Mouse (Mus musculus) heart, embryonic 12.5 days (tissue): ENCODE results near the gene Efhd2. TPM values are rescaled to one million over a fixed set of nuclear protein-coding genes. Genes with fewer than 3 reads are reported as not detected.

ENCODE experiments used
- ATAC-seq: fragments of 200-750 bp; cut with Nextera tagmentation; 2 replicates; pipeline ENCODE4 v1.8.0; 2017; ENCODE audit warnings: moderate TSS enrichment, moderate library complexity; ENCODE audit not compliant: insufficient number of reproducible peaks, low FRiP score
- H3K27ac ChIP-seq: fragments of 300-500 bp; sonication (generic); 2 replicates; pipeline ENCODE4 v1.5.1; 2016; ENCODE audit warnings: mild to moderate bottlenecking, moderate library complexity; ENCODE audit not compliant: poor library complexity, severe bottlenecking
- H3K27me3 ChIP-seq: fragments of 300-500 bp; sonication (generic); replicated peaks from 2 replicates; pipeline ENCODE4 v1.6.1; 2016; ENCODE audit warnings: mild to moderate bottlenecking, moderate library complexity
- H3K36me3 ChIP-seq: fragments of 300-500 bp; sonication (generic); 2 replicates; pipeline ENCODE4 v1.6.1; 2016; ENCODE audit warnings: mild to moderate bottlenecking, moderate library complexity
- H3K4me1 ChIP-seq: fragments of 300-500 bp; sonication (generic); replicated peaks from 2 replicates; pipeline ENCODE4 v1.6.1; 2016; ENCODE audit warnings: mild to moderate bottlenecking
- H3K4me2 ChIP-seq: fragments of 300-500 bp; sonication (generic); 2 replicates; pipeline ENCODE4 v1.6.1; 2016; ENCODE audit warnings: mild to moderate bottlenecking, moderate library complexity
- H3K4me3 ChIP-seq: fragments of 300-500 bp; sonication (generic); 2 replicates; pipeline ENCODE4 v1.5.1; 2016; ENCODE audit warnings: mild to moderate bottlenecking
- H3K9ac ChIP-seq: fragments of 300-500 bp; sonication (generic); 2 replicates; pipeline ENCODE4 v1.6.1; 2016; ENCODE audit warnings: mild to moderate bottlenecking, moderate library complexity
- H3K9me3 ChIP-seq: fragments of 300-500 bp; sonication (generic); replicated peaks from 2 replicates; pipeline ENCODE4 v1.6.1; 2016; ENCODE audit warnings: mild to moderate bottlenecking, moderate library complexity
- WGBS: fragments of 180-500 bp; shearing (Covaris S2); methylation state at CpG from one replicate; pipeline ENCODE4 v1.1.7; 2016; 5-methylcytosine and 5-hydroxymethylcytosine counted together
- polyA plus RNA-seq: library from polyadenylated mRNA; unstranded; fragments of >200 nt; fragmentation: Nextera tagmentation; extraction: Ambion mirVana; gene quantifications from 2 replicates; pipeline ENCODE4 v1.2.1, GENCODE M21; 2016

Efhd2 gene
- polyA plus RNA-seq, 1 experiment from 2014 or later: 121 TPM

DNA sequence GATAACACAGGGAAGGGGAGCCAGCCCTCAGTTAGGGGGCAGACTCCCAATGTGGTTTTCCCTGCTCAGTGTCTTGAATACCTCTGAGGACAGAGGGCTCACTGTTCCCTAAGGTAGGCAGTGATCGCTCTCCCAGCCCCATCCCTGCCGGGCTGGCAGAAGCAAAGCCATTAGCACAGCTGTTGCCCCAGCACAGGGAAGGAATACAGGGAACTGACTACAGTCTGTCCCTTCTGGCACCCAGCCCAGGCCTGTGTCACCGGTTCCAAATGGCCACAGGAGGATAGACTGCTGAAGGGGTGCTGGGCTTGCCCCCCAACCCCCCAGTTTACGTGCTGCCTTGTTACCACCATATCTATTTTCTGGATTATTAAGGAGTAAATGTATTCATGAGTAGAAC, 7.2 kb downstream of the Efhd2 start:
- peak overlapping the region; percentile 49 for H3K4me2 ChIP-seq
- ATAC-seq: peak; percentile 34

GRCm38 (mm10) chr4:141866933-141867490, 7.7 kb downstream of the Efhd2 start:
- H3K4me3 ChIP-seq: no peak overlapping the region
- peaks cover 48% of the 10 kb centered on the region for H3K36me3 ChIP-seq
- no peaks in the 10 kb centered on the region for H3K27me3 ChIP-seq
- peak; percentile 59 for ATAC-seq
- 0 out of 2 replicates have a peak overlapping the region, but pooled peaks have one; percentile 28 for H3K9ac ChIP-seq
- H3K4me1 ChIP-seq: peaks cover 90% of the 10 kb centered on the region
- peak overlapping the region; percentile 49 for H3K4me2 ChIP-seq
- no peaks in the 10 kb centered on the region for H3K9me3 ChIP-seq
- WGBS: 6% methylated on average over 10 of the region's 10 CpGs
- peak overlapping the region; percentile 94 for H3K27ac ChIP-seq

More for the DNA sequence above, 7.2 kb downstream of the Efhd2 start:
- no peak overlapping the region for H3K4me3 ChIP-seq
- H3K36me3 ChIP-seq: peaks cover 44% of the 10 kb centered on the region
- H3K4me1 ChIP-seq: peaks cover 95% of the 10 kb centered on the region
- H3K9ac ChIP-seq: no peak overlapping the region
- no peaks in the 10 kb centered on the region for H3K27me3 ChIP-seq
- peak overlapping the region; percentile 94 for H3K27ac ChIP-seq
- no peaks in the 10 kb centered on the region for H3K9me3 ChIP-seq
- 25% methylated on average over 4 of the region's 4 CpGs for WGBS

- 0 out of 2 replicates have a peak overlapping the region, but pooled peaks have one; percentile 5 for H3K27ac ChIP-seq
- 93% methylated on average over 5 of the region's 5 CpGs for WGBS
- H3K27me3 ChIP-seq: no peaks in the 10 kb centered on the region
- no peak overlapping the region for H3K9ac ChIP-seq
- no peak overlapping the region for H3K4me3 ChIP-seq
- peaks cover 76% of the 10 kb centered on the region for H3K4me1 ChIP-seq
- H3K4me2 ChIP-seq: no peak overlapping the region
- no peak for ATAC-seq
- peaks cover 52% of the 10 kb centered on the region for H3K36me3 ChIP-seq
- no peaks in the 10 kb centered on the region for H3K9me3 ChIP-seq
Observed at GRCm38 (mm10) chr4:141865600-141865999, 9.1 kb downstream of the Efhd2 start.

- no peak for ATAC-seq
- Histone ChIP-seq H3K27me3 (no peaks in the 10 kb centered on the region), H3K27ac (no peak overlapping the region), H3K36me3 (peaks cover 52% of the 10 kb centered on the region), H3K4me2 (no peak overlapping the region), H3K4me3 (no peak overlapping the region), H3K4me1 (peaks cover 70% of the 10 kb centered on the region), H3K9ac (no peak overlapping the region; the same call in 1 of the 2 replicates), H3K9me3 (no peaks in the 10 kb centered on the region)
- 92% methylated on average over 5 of the region's 5 CpGs for WGBS
Observed at GRCm38 (mm10) chr4:141865006-141865405, 9.7 kb downstream of the Efhd2 start.

DNA sequence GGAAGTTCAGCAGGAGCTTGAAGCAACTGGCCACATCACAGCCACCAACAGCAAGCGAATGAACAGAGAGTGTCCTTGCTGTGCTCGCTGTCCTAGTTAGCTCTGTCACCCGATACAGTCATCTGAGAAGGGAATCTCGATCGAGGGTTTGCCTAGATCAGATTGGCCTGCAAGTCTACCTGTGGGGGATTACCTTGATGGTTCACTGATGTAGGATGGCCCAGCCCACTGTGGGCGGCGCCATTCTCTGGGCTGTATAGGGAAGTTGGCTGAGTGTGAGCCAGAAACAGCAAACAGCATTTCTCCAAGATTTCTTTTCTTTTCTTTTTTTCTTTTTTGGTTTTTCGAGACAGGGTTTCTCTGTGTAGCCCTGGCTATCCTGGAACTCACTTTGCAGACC, 10.2 kb downstream of the Efhd2 start:
- Histone ChIP-seq H3K4me3 (no peak overlapping the region), H3K27me3 (no peaks in the 10 kb centered on the region), H3K4me1 (peaks cover 65% of the 10 kb centered on the region), H3K9me3 (no peaks in the 10 kb centered on the region), H3K4me2 (no peak overlapping the region), H3K27ac (no peak overlapping the region), H3K9ac (no peak overlapping the region), H3K36me3 (peaks cover 54% of the 10 kb centered on the region)
- 95% methylated on average over 8 of the region's 8 CpGs for whole genome bisulfite sequencing
- no peak for ATAC-seq

DNA sequence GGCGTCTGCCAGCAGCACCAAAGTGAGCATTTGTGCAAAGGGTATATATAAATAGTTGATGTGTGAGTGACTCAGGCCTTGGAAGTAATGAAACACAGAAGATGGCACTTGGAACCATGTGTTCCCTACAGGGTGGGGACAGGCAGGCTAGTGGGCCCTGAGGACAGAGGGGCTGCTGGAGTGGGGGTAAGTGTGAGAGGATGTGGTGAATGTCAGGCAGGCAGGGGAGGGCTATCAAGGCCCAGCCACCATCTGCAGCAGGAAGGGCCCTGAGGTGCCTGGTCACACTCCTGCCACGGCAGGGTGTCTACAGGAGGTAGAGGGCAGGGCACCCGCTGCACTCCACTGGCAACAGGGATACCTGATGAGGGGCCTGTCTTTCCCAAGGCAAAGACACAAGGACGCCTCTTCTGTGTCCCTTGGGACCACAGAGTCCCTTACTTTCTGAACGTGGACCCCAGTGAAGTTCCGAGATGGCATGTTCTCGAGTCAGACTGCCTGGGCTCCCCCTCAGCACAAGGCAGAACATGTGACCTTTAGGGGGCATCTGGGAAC, 10.9 kb downstream of the Efhd2 start:
- H3K4me1 ChIP-seq: peaks cover 58% of the 10 kb centered on the region
- H3K36me3 ChIP-seq: peaks cover 55% of the 10 kb centered on the region
- H3K4me2 ChIP-seq: no peak overlapping the region
- H3K9ac ChIP-seq: 0 out of 2 replicates have a peak overlapping the region, but pooled peaks have one; percentile 3
- ATAC-seq: no peak
- H3K4me3 ChIP-seq: no peak overlapping the region
- peak overlapping the region; percentile 53 for H3K27ac ChIP-seq
- no peaks in the 10 kb centered on the region for H3K27me3 ChIP-seq
- H3K9me3 ChIP-seq: no peaks in the 10 kb centered on the region
- WGBS: 77% methylated on average over 7 of the region's 7 CpGs

- ATAC-seq: no peak
- H3K36me3 ChIP-seq: peaks cover 62% of the 10 kb centered on the region
- H3K27ac ChIP-seq: 0 out of 2 replicates have a peak overlapping the region, but pooled peaks have one; percentile 53
- H3K4me2 ChIP-seq: no peak overlapping the region
- no peaks in the 10 kb centered on the region for H3K27me3 ChIP-seq
- no peak overlapping the region for H3K4me3 ChIP-seq
- H3K9ac ChIP-seq: peak overlapping the region; percentile 18; the same call in 1 of the 2 replicates
- H3K4me1 ChIP-seq: peaks cover 49% of the 10 kb centered on the region
- no peaks in the 10 kb centered on the region for H3K9me3 ChIP-seq
- 69% methylated on average over 5 of the region's 5 CpGs for WGBS
Observed at GRCm38 (mm10) chr4:141862867-141863266, 11.9 kb downstream of the Efhd2 start.

DNA sequence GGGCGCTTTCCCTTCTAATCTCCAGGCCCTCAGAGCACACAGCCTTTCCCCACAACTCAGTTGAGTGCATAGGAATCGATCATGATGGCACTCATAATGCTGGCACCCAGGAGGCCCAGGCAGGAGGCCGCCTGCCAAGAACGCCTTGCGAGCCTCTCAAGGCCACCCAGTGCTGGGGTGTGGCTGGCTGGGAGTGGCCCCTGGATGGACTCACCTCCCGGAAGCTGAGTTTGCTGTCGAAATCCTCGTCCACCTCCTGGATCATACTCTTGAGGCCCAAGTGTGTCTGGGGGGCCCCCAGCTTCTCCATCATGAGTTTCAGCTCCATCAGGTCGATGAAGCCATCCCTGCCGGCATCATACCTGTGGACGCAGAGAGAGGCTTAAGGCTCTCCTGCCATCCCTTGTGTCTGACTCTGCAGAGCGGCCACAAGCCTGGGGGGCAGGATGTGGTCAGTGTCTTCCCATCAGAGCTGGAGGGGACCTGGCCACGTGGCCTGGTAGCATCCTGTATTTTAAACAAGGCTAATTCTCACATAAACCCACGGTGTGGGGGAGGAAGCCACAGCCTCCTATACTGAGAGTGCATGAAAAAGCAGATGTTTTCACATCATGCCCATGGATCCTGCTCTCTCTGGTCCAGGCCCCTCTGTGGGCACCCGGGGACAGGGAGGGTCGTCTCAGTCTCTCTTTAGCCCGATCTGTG, 13.0 kb downstream of the Efhd2 start:
- no peak for ATAC-seq
- peaks cover 42% of the 10 kb centered on the region for H3K4me1 ChIP-seq

DNA sequence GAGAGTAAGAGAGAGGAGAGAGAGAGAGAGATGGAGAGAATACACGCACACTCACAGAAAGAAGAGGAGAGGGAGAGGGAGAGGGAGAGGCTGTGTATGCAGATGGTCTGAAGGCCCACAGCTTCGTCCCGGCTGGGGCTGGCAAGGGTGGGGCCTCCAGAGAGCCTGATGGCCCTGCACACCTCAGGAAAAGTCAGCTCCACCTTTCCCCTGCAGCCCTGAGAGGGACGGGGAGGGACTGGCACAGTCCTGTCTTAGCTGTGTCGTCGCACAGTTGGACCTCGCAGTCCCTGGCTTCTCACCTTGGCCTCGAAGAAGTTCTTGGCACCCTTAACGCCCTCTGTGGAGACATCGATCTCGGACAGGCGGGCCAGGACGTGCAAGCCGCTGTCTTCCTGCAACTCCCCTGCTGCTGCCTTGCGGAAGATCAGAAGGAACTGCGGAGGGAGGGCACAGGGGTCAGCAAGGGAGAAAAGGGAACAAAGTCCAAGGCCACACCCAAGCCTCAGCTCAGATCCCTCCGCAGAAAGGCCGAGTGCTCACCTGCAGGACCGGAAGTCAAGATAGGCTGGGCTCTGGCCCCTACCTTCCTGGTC, 14.4 kb downstream of the Efhd2 start:
- Histone ChIP-seq H3K9me3 (no peaks in the 10 kb centered on the region), H3K4me2 (no peak overlapping the region), H3K4me3 (no peak overlapping the region), H3K9ac (0 out of 2 replicates have a peak overlapping the region, but pooled peaks have one; percentile 25), H3K27ac (no peak overlapping the region), H3K4me1 (peaks cover 28% of the 10 kb centered on the region), H3K27me3 (no peaks in the 10 kb centered on the region), H3K36me3 (peaks cover 61% of the 10 kb centered on the region)
- ATAC-seq: no peak
- 80% methylated on average over 19 of the region's 19 CpGs for WGBS

More for the DNA sequence above, 13.0 kb downstream of the Efhd2 start:
- Histone ChIP-seq H3K27ac (no peak overlapping the region), H3K9me3 (no peaks in the 10 kb centered on the region), H3K4me2 (no peak overlapping the region), H3K4me3 (no peak overlapping the region), H3K27me3 (no peaks in the 10 kb centered on the region), H3K9ac (no peak overlapping the region), H3K36me3 (peaks cover 64% of the 10 kb centered on the region)
- WGBS: 88% methylated on average over 17 of the region's 17 CpGs

- H3K4me2 ChIP-seq: no peak overlapping the region
- H3K9me3 ChIP-seq: no peaks in the 10 kb centered on the region
- no peaks in the 10 kb centered on the region for H3K27me3 ChIP-seq
- H3K27ac ChIP-seq: no peak overlapping the region
- ATAC-seq: no peak
- WGBS: 94% methylated on average over 14 of the region's 14 CpGs
- H3K9ac ChIP-seq: no peak overlapping the region
- H3K36me3 ChIP-seq: peaks cover 51% of the 10 kb centered on the region
- no peak overlapping the region for H3K4me3 ChIP-seq
- H3K4me1 ChIP-seq: peaks cover 22% of the 10 kb centered on the region
Observed at GRCm38 (mm10) chr4:141859351-141859750, 15.4 kb downstream of the Efhd2 start.

GRCm38 (mm10) chr4:141858501-141858900, 16.2 kb downstream of the Efhd2 start:
- Histone ChIP-seq H3K4me1 (peaks cover 13% of the 10 kb centered on the region), H3K27ac (no peak overlapping the region), H3K4me3 (no peak overlapping the region), H3K9me3 (no peaks in the 10 kb centered on the region), H3K4me2 (no peak overlapping the region), H3K9ac (no peak overlapping the region), H3K27me3 (no peaks in the 10 kb centered on the region), H3K36me3 (peaks cover 46% of the 10 kb centered on the region)
- 86% methylated on average over 20 of the region's 20 CpGs for WGBS
- ATAC-seq: no peak
